Mouse (Mus musculus) small intestine, adult 2 months (tissue): ENCODE measurements around the gene Gm20388.

Source experiments
- CTCF ChIP-seq: fragments of 200-500 bp; IDR thresholded peaks from 2 replicates; pipeline ENCODE4 v1.5.1; 2012; ENCODE audit warnings: low read depth, mild to moderate bottlenecking, control low read depth, inconsistent platforms, low read length, moderate library complexity, mixed read lengths; ENCODE audit not compliant: insufficient replicate concordance, insufficient read length; ENCODE audit errors: extremely low read depth
- POLR2A ChIP-seq: fragments of 200-500 bp; IDR thresholded peaks from 2 replicates; pipeline ENCODE4 v1.6.1; 2012; ENCODE audit warnings: low read depth, mild to moderate bottlenecking, control low read depth, inconsistent platforms, low read length, moderate library complexity

GRCm38 (mm10) chr8:120357504-120357903 lies 446.9 kb downstream of the Gm20388 start:
- no peak for TF ChIP-seq POLR2A
- no peak for TF ChIP-seq CTCF
